Mouse (Mus musculus) c-Kit-positive CD71-positive TER-119-negative erythroid progenitor cells, embryonic 14.5 days (primary cell): ENCODE measurements around the gene Nr1d1.

ENCODE experiments used
- DNase-seq: peaks from one replicate; pipeline ENCODE4 v3.0.0-alpha.2; 2013; ENCODE audit warnings: low read depth

Nr1d1 gene

GRCm38 (mm10) chr11:98788139-98788538, 13.0 kb upstream of the Nr1d1 start:
- no peak for DNase-seq

GRCm38 (mm10) chr11:98787691-98788090, 12.6 kb upstream of the Nr1d1 start:
- no peak for DNase-seq

- DNase-seq, result no peak
These were observed 12.1 kb upstream of the Nr1d1 start for GRCm38 (mm10) chr11:98787229-98787628.

GRCm38 (mm10) chr11:98786359-98787214, 11.5 kb upstream of the Nr1d1 start:
- peak; percentile 93 for DNase-seq

GRCm38 (mm10) chr11:98785772-98786281, 10.7 kb upstream of the Nr1d1 start:
- DNase-seq, result no peak

- no peak for DNase-seq
These were observed 10.1 kb upstream of the Nr1d1 start for GRCm38 (mm10) chr11:98785214-98785613.

- no peak for DNase-seq
These were observed 9.0 kb upstream of the Nr1d1 start for GRCm38 (mm10) chr11:98784139-98784538.

- no peak for DNase-seq
These were observed 8.1 kb upstream of the Nr1d1 start for GRCm38 (mm10) chr11:98783236-98783696.

GRCm38 (mm10) chr11:98782651-98783235, 7.6 kb upstream of the Nr1d1 start:
- no peak for DNase-seq

GRCm38 (mm10) chr11:98781851-98782512, 6.8 kb upstream of the Nr1d1 start:
- no peak for DNase-seq

- DNase-seq, result no peak
These were observed 2.8 kb upstream of the Nr1d1 start for GRCm38 (mm10) chr11:98777888-98778287.

GRCm38 (mm10) chr11:98776843-98777590, 1.9 kb upstream of the Nr1d1 start:
- no peak for DNase-seq

- DNase-seq, result no peak
These were observed 1.1 kb upstream of the Nr1d1 start for GRCm38 (mm10) chr11:98776052-98776764.

- DNase-seq, result peak; percentile 88
These were observed 367 bp upstream of the Nr1d1 start for GRCm38 (mm10) chr11:98775348-98776051.

GRCm38 (mm10) chr11:98773635-98774295, 1.4 kb downstream of the Nr1d1 start:
- DNase-seq, result peak; percentile 99

GRCm38 (mm10) chr11:98772667-98773171, 2.4 kb downstream of the Nr1d1 start:
- DNase-seq, result no peak

- no peak for DNase-seq
These were observed 3.1 kb downstream of the Nr1d1 start for GRCm38 (mm10) chr11:98771844-98772525.

GRCm38 (mm10) chr11:98771131-98771530, 4.0 kb downstream of the Nr1d1 start:
- DNase-seq, result no peak
